Mouse (Mus musculus): ENCODE measurements at regions not wholly inside any gene's neighbourhood (a gene's known extent, or its start where the extent isn't known, plus 50 kb on each side); places are given as distances from the start of the nearest gene placed in this dataset.

DNA sequence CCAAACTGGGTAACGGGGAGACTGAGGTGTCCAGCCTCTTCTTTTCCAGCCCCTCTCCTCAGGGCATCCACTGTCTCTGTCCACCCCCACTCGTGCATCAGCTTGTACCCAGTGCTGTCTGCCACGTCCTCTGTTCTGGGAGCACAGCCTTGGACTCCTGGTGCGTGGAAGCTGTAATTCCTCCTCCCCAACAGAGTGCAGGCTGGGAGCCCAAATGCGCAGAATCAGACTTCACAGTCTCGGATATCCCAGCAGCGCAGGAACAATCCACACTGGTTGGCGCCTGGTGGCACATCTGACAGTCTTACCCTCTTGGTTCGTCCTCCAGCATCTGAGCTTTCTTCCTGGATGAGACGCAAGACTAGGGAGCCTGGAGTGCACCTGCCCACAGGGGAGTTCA, 61.9 kb upstream of the Ipo5 start:
- peak overlapping the region; percentile 64; the same call in 1 of the 2 replicates for H3K27ac ChIP-seq
- no peak overlapping the region for H3K4me3 ChIP-seq
- no peak for DNase-seq (ENCODE audit: low spot score)
- H3K9me3 ChIP-seq (replicated peaks): no peaks in the 10 kb centered on the region
- H3K36me3 ChIP-seq: no peaks in the 10 kb centered on the region
- 83% methylated on average over 10 of the region's 10 CpGs for WGBS
- peaks cover 15% of the 10 kb centered on the region for H3K4me1 ChIP-seq
- H3K27me3 ChIP-seq (ENCODE audit: low read depth, poor library complexity, severe bottlenecking): no peaks in the 10 kb centered on the region

DNA sequence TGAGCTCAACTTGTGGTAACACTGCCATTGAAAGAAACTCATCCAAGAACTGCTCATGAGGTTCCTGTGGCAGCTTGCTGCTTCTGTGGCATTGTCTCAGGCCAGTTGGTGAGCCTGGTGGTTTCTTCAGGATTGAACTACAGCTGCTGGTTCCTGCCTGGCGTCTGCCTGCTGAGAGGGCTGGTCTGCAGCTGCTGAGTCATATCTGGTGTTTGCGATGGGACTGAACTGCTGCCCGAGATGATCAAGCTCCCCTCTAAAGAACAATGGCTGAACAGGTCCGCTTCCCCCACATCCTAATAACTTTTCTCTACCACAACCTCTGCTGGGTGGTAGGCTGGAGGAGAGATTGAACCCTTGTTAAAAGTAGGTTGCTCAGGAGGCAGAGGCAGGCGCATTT, 57.4 kb upstream of the Ipo5 start:
- Histone ChIP-seq H3K9me3 (replicated peaks) (no peaks in the 10 kb centered on the region), H3K27me3 (ENCODE audit: low read depth, poor library complexity, severe bottlenecking) (no peaks in the 10 kb centered on the region), H3K36me3 (no peaks in the 10 kb centered on the region), H3K27ac (no peak overlapping the region), H3K4me3 (no peak overlapping the region), H3K4me1 (peaks cover 13% of the 10 kb centered on the region)
- DNase-seq (ENCODE audit: low spot score): no peak
- 90% methylated on average over 5 of the region's 5 CpGs for WGBS

DNA sequence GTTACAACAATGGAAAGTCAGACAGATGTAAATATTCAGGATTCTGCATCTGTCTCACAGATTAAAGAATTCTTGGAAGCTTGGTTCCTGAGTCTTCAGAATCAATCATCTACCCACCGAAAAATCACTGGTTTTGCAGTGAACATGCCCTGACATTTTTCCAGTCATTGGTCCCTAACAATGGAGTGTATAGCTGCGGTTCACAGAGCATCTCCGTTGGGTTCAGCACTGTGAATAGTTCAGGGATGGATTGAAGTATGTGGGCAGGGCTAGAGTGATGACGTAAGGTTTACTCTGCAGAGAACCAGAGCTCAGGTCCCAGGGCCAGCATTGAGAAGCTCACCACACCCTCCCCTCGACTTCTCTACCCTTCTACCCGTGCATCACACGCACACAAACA, 56.5 kb upstream of the Ipo5 start:
- no peaks in the 10 kb centered on the region for H3K9me3 ChIP-seq (replicated peaks)
- peaks cover 6% of the 10 kb centered on the region for H3K4me1 ChIP-seq
- H3K27ac ChIP-seq: no peak overlapping the region
- no peak overlapping the region for H3K4me3 ChIP-seq
- H3K36me3 ChIP-seq: no peaks in the 10 kb centered on the region
- no peak for DNase-seq (ENCODE audit: low spot score)
- 90% methylated on average over 7 of the region's 7 CpGs for WGBS
- H3K27me3 ChIP-seq (ENCODE audit: low read depth, poor library complexity, severe bottlenecking): no peaks in the 10 kb centered on the region

- H3K9me3 ChIP-seq (replicated peaks): no peaks in the 10 kb centered on the region
- no peak for DNase-seq (ENCODE audit: low spot score)
- H3K27ac ChIP-seq: no peak overlapping the region
- 91% methylated on average over 13 of the region's 13 CpGs for WGBS
- no peaks in the 10 kb centered on the region for H3K36me3 ChIP-seq
- H3K4me1 ChIP-seq: peaks cover 6% of the 10 kb centered on the region
- H3K27me3 ChIP-seq (ENCODE audit: low read depth, poor library complexity, severe bottlenecking): no peaks in the 10 kb centered on the region
- H3K4me3 ChIP-seq: no peak overlapping the region
Observed at GRCm38 (mm10) chr14:120855181-120855580, 55.8 kb upstream of the Ipo5 start.
